In the genomic region with DNA sequence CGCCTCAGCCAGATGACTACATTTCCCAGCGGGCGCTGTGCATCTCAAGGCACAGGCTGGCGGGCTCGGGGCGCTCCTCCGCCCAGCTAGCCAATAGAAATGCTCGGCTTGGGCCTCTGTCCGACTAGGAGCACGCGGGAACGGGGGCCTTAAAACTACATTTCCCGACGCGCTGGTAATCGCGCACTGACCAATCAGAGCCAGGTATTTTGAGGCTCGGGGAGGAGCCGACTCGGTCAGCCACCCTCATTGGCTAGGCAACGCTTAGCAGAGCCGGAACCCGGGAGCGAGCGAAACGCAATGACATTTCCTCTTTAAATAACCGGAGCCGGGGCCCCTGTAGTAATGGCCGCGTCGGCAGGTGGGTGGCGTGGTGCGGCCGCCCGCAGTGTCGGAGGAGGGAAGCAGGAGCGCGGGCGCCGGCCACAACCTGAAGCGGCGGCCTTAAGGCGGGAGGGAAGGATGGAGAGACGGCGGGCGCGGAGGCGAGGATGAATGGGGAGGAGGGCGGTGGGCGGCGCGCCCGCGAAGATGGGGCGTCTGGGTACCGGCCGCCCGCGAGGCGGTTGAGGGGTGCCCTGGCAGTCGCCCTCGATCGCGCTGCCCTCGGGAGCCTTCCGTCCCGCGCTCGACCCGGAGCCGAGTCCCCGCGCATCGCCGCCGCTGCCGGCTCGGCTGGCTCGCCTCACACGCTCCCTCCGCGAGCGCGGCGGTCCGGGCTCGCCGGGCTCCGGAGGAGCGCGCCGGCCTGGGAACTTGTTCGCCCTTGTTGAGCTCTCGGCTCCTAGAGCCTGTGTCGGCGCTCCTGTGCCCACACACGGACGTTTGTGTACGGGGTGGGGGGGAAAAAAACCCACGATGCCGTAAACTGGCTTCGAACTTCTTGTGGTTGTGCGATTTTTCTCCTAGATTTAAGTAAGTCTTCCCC, we compare ENCODE assay signal across 8 mouse cellular contexts. TPM values are rescaled to one million over a fixed set of nuclear protein-coding genes. Genes with fewer than 3 reads are reported as not detected.
DNase-seq lines count a peak whose midpoint lies in the region; ATAC-seq lines count a peak whose summit lies in the region.

No protein-coding gene starts in this region.

- ATAC-seq in hindbrain, embryonic 12.5 days (ENCODE audit: low FRiP score) = peak; percentile 99

- WGBS in hindbrain, embryonic 12.5 days = under 1% methylated on average over 86 of the region's 103 CpGs

- peak overlapping the region; percentile 86 for H3K27ac ChIP-seq in hindbrain, embryonic 12.5 days

- H3K4me3 ChIP-seq in hindbrain, embryonic 12.5 days = peak overlapping the region; percentile 84

- H3K9ac ChIP-seq in hindbrain, embryonic 12.5 days = peak overlapping the region; percentile 83

- peak overlapping the region; percentile 72 for H3K4me2 ChIP-seq in hindbrain, embryonic 12.5 days (replicated peaks)

- H3K36me3 ChIP-seq in hindbrain, embryonic 12.5 days = peaks cover 12% of the 10 kb centered on the region; the same call in 1 of the 2 replicates

- DNase-seq in NIH3T3 (ENCODE audit: low read depth) = peak; percentile 99
- peak; percentile 94 to 97 for DNase-seq in cerebellum, postnatal 10 days
- peak; percentile 93 to 96 for DNase-seq in frontal cortex, postnatal 10 days (ENCODE audit: low spot score in 2 of 2)
- DNase-seq in layer of hippocampus, postnatal 14 days (ENCODE audit: low spot score in 2 of 2) = peak; percentile 92 to 97
- peak; percentile 90 for DNase-seq in lung, postnatal 14 days
- peak; percentile 95 for DNase-seq in retina, adult 2 months (ENCODE audit: low read depth, low spot score)
- DNase-seq in thymus, postnatal 36 days = peak; percentile 89 to 95

- H3K27me3 ChIP-seq in hindbrain, embryonic 12.5 days = no peaks in the 10 kb centered on the region

- H3K4me1 ChIP-seq in hindbrain, embryonic 12.5 days = peaks cover 10% of the 10 kb centered on the region

- H3K9me3 ChIP-seq in hindbrain, embryonic 12.5 days (replicated peaks) = no peaks in the 10 kb centered on the region

RNA-seq across cellular contexts. Expression of a gene that starts 0.8 kb away (rescaled TPM):
- 6.2 TPM in 2 replicates for polyA plus RNA-seq in hindbrain, embryonic 12.5 days (2016; fragmentation: Nextera tagmentation; extraction: Ambion mirVana)
- 1 to 10 TPM; 6.2 to 8.6 TPM for total RNA-seq in layer of hippocampus, postnatal 14 days (2021)

Comparison
In these comparisons a context has a peak if more than half of its experiments do, and no peak if none do; other contexts are left out.
1. Peak in every context shown above with its lines: DNase-seq, ATAC-seq, H3K4me3 ChIP-seq and H3K27ac ChIP-seq.